ENCODE assay signal across 10 mouse cellular contexts in genomic region chr5:10633176-10633575, GRCm38 (mm10).
DNase-seq lines count a peak whose midpoint lies in the region; TF ChIP-seq lines count a peak whose summit lies in the region.
"Had no signal": no experiment of that assay in that cellular context is flagged by ENCODE, and none has a peak within 500 bp of the region (broad histone marks: within the 10 kb centered on the region; RNA-seq: fewer than 3 reads in every experiment).

No protein-coding gene starts in this region.

- no peak overlapping the region for H3K27ac ChIP-seq in cerebellum, adult 2 months (ENCODE audit: insufficient read depth, low read length)
- peak overlapping the region; percentile 13; the same call in 1 of the 2 replicates for H3K27ac ChIP-seq in left cerebral cortex, adult 2 months
- H3K27ac ChIP-seq: heart, embryonic 15.5 days had no signal

- no peak for TF ChIP-seq CTCF in cerebellum, adult 2 months (IDR thresholded peaks at IDR 0.05; ENCODE audit: borderline replicate concordance, insufficient read depth, low read depth, low read length)
- peak; percentile 83 for TF ChIP-seq CTCF in left cerebral cortex, adult 2 months (IDR thresholded peaks at IDR 0.05)

- intact Hi-C loops in left cerebral cortex, adult 2 months (cut with DNase I): loop anchor here (1.0 to 10.0 kb wide), 4 partner anchors 678 to 1468 kb away; partner anchors contain the start of gene Dmtf1
- intact Hi-C loops in left cerebral cortex, postnatal 14 days (cut with DNase I): loop anchor here (5.0 to 10.0 kb wide), 3 partner anchors 1098 to 1466 kb away; no protein-coding TSS in a partner anchor

- H3K27me3 ChIP-seq in cerebellum, adult 2 months (ENCODE audit: control insufficient read depth, insufficient read depth, low read length): no peaks in the 10 kb centered on the region
- H3K27me3 ChIP-seq: heart, embryonic 15.5 days had no signal

- no peaks in the 10 kb centered on the region for H3K4me1 ChIP-seq in cerebellum, adult 2 months (ENCODE audit: control insufficient read depth, insufficient read depth, low read length)
- H3K4me1 ChIP-seq: heart, embryonic 15.5 days had no signal

- WGBS in cerebellum, adult 2 months: 22% methylated on average over 1 of the region's 1 CpGs

- peak; percentile 40 to 45 for DNase-seq in cerebellum, postnatal 14 days
- DNase-seq in cerebellum, adult 2 months: no peak
- DNase-seq in left cerebral cortex, adult 2 months (ENCODE audit: extremely low spot score in 1 of 2, low spot score in 2 of 2): no peak
- no peak for DNase-seq in left cerebral cortex, adult 8-10 months (ENCODE audit: low spot score in 2 of 2)
- DNase-seq in adipocyte (ENCODE audit: low spot score): peak; percentile 22
- peak; percentile 52 to 63 for DNase-seq in left cerebral cortex, postnatal 14 days (ENCODE audit: low spot score in 2 of 2)
- no peak for DNase-seq in spleen, postnatal 4 days (ENCODE audit: low spot score in 2 of 2)
- DNase-seq in natural killer cell, adult 2 months (ENCODE audit: low spot score in 2 of 2): no peak
- DNase-seq: adrenal gland, postnatal 36 days had no signal

- TF ChIP-seq POLR2A in cerebellum, adult 2 months (IDR thresholded peaks at IDR 0.05; ENCODE audit: borderline replicate concordance, insufficient read depth, low read length): no peak

- H3K4me3 ChIP-seq in cerebellum, adult 2 months (replicated peaks; ENCODE audit: insufficient read depth, low read depth, low read length): no peak overlapping the region
- H3K4me3 ChIP-seq in left cerebral cortex, adult 2 months: no peak overlapping the region
- H3K4me3 ChIP-seq: heart, embryonic 15.5 days had no signal

Comparison
In these comparisons a context has a peak if more than half of its experiments do, and no peak if none do; other contexts are left out.
1. DNase-seq: peak in cerebellum, postnatal 14 days (2 of 2), adipocyte (single experiment) and left cerebral cortex, postnatal 14 days (2 of 2); none in cerebellum, adult 2 months (0 of 2), left cerebral cortex, adult 2 months (0 of 2), left cerebral cortex, adult 8-10 months (0 of 2), spleen, postnatal 4 days (0 of 2) and natural killer cell, adult 2 months (0 of 2).